Mouse (Mus musculus): ENCODE data around the gene Plcd3.

- TF ChIP-seq CTCF (IDR thresholded peaks at IDR 0.05; ENCODE audit: control insufficient read depth, insufficient read depth, insufficient read length): no peak
- no peak for TF ChIP-seq MAX (IDR thresholded peaks at IDR 0.05)
- TF ChIP-seq FOSL1 (IDR thresholded peaks at IDR 0.05; ENCODE audit: insufficient read depth, low read length, poor library complexity, severe bottlenecking): no peak
- no peak for TF ChIP-seq USF1 (IDR thresholded peaks at IDR 0.05; ENCODE audit: low read depth)
- no peak for TF ChIP-seq MYOD1 (IDR thresholded peaks at IDR 0.05; ENCODE audit: control insufficient read depth, insufficient read length, low read depth)
- TF ChIP-seq CEBPB (IDR thresholded peaks at IDR 0.05; ENCODE audit: low read depth): no peak
Observed at GRCm38 (mm10) chr11:103076581-103076980, 24.9 kb downstream of the Plcd3 start.
